ENCODE assay signal across 8 mouse cellular contexts in the genomic region with DNA sequence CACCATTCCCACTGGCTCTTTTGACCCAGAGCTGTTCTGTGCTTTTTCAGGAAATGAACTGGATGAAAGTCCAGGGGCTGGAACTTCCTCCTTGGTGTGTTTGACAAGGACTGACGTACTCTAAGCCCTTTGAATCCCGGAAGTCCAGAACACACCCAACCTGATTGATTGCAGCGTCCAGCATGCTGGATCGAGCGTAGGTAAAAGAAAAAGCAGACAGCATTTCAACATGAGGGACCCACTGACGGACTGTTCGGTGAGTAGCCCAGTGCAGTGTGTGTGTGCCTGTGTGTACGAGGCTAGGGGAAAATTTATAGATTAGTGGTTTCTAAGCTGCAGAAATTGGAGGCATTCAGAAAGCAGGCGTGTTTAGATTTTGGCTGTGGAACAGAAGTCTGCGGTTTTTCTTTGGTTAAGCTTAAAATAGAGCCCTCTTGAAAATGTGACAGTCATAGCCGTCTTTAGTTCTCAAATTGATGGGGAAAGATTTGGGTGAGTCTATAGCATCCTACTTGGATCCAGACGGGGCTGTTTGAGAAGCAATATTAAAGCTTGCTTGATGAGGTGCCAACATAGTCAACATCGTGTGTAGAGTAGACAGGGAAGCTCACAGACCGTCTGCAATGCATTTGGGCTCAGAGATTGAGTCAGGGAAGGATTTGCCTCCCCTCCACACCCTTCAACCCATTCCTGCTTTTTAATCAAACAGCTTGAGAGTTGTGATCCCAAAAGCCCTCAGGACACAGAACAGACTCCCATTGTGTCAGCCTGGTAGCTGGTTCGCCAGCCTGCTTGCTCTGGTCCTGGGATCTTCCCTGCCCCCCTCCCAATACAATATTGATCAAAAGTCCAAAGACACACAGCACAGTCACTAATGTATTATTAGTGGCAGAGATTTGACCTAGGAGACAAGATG. TPM values are rescaled to one million over a fixed set of nuclear protein-coding genes. Genes with fewer than 3 reads are reported as not detected.
A peak's percentile ranks its signal among the peaks of the same experiment; 100 is the strongest.
DNase-seq lines count a peak whose midpoint lies in the region; ATAC-seq and TF ChIP-seq lines count a peak whose summit lies in the region.

A gene (plus strand): TSS at position 140 of the 916 bp plus-strand sequence.

- 12% methylated on average over 15 of the region's 15 CpGs for WGBS in intestine, embryonic 15.5 days
- WGBS in liver, postnatal 0 days (ENCODE audit: insufficient replicate concordance): 7% methylated on average over 15 of the region's 15 CpGs

- H3K4me1 ChIP-seq in brown adipose tissue, adult 24 weeks (ENCODE audit: control insufficient read depth, insufficient read depth, insufficient read length, low read length): peaks cover 4% of the 10 kb centered on the region; the same call in 1 of the 2 replicates
- peaks cover 15% of the 10 kb centered on the region for H3K4me1 ChIP-seq in intestine, embryonic 15.5 days (replicated peaks)
- H3K4me1 ChIP-seq in liver, postnatal 0 days (ENCODE audit: insufficient read depth): peaks cover 14% of the 10 kb centered on the region

- no peak for TF ChIP-seq CTCF in liver, postnatal 0 days (IDR thresholded peaks at IDR 0.05; ENCODE audit: low read depth)

- H3K4me3 ChIP-seq in brown adipose tissue, adult 24 weeks (ENCODE audit: insufficient read depth, low read depth, low read length): peak within 1 kb of the TSS; percentile 48
- peak within 1 kb of the TSS; percentile 34 for H3K4me3 ChIP-seq in intestine, embryonic 15.5 days (replicated peaks)
- H3K4me3 ChIP-seq in liver, postnatal 0 days (ENCODE audit: low read depth, low read length): peak within 1 kb of the TSS; percentile 41

- no peaks in the 10 kb centered on the region for H3K27me3 ChIP-seq in intestine, embryonic 15.5 days (replicated peaks)
- H3K27me3 ChIP-seq in liver, postnatal 0 days (ENCODE audit: insufficient read depth, low read length): no peaks in the 10 kb centered on the region

- H3K4me2 ChIP-seq in intestine, embryonic 15.5 days (replicated peaks): peak within 1 kb of the TSS; percentile 50
- H3K4me2 ChIP-seq in liver, postnatal 0 days (ENCODE audit: low read depth, low read length): peak within 1 kb of the TSS; percentile 72

- TF ChIP-seq EP300 in liver, postnatal 0 days (IDR thresholded peaks at IDR 0.05; ENCODE audit: low read depth): 0 out of 2 replicates have a peak, but pooled peaks have one; percentile 29

- no peaks in the 10 kb centered on the region for H3K36me3 ChIP-seq in intestine, embryonic 15.5 days
- H3K36me3 ChIP-seq in liver, postnatal 0 days (replicated peaks; ENCODE audit: insufficient read depth, low read length): no peaks in the 10 kb centered on the region

- ATAC-seq in cerebellum, adult (ENCODE audit: insufficient number of reproducible peaks, low FRiP score, low TSS enrichment): 0 out of 2 replicates have a peak, but pooled peaks have one; percentile 31
- peak; percentile 90 for ATAC-seq in intestine, embryonic 15.5 days
- ATAC-seq in liver, postnatal 0 days: peak; percentile 93

- DNase-seq in cerebellum, adult 9-11 months: no peak
- DNase-seq in liver, postnatal 0 days: peak; percentile 60
- no peak for DNase-seq in T-cell, adult 2 months (ENCODE audit: low spot score)
- DNase-seq in gastrocnemius, postnatal 4 days (ENCODE audit: low spot score in 2 of 2): no peak
- no peak for DNase-seq in neural tube, embryonic 10.5 days (ENCODE audit: extremely low spot score, low spot score)

- no peaks in the 10 kb centered on the region for H3K9me3 ChIP-seq in intestine, embryonic 15.5 days
- H3K9me3 ChIP-seq in liver, postnatal 0 days (ENCODE audit: low read length): no peaks in the 10 kb centered on the region

- H3K27ac ChIP-seq in brown adipose tissue, adult 24 weeks (replicated peaks; ENCODE audit: low read depth, low read length): peak within 1 kb of the TSS; percentile 39
- peak within 1 kb of the TSS; percentile 76 for H3K27ac ChIP-seq in intestine, embryonic 15.5 days
- H3K27ac ChIP-seq in liver, postnatal 0 days (ENCODE audit: low read depth): peak within 1 kb of the TSS; percentile 85

- H3K9ac ChIP-seq in intestine, embryonic 15.5 days: peak within 1 kb of the TSS; percentile 43
- peak within 1 kb of the TSS; percentile 33 for H3K9ac ChIP-seq in liver, postnatal 0 days (replicated peaks)

RNA-seq across cellular contexts. Expression of the gene that starts here (rescaled TPM):
- 3.3 and 3.6 TPM in 2 replicates for polyA plus RNA-seq in brown adipose tissue, adult 24 weeks (2012; ENCODE audit: insufficient read depth, insufficient read length, missing spikeins)
- 22.5 and 24.0 TPM in 2 replicates for polyA plus RNA-seq in intestine, embryonic 15.5 days (2015; fragmentation: Nextera tagmentation; extraction: Ambion mirVana)
- 10.9 and 11.4 TPM in 2 replicates for polyA plus RNA-seq in liver, postnatal 0 days (2015; fragmentation: Nextera tagmentation; extraction: Ambion mirVana)
- total RNA-seq in gastrocnemius, postnatal 4 days (2021): 1 to 10 TPM; 2.7 to 3.0 TPM

Comparison
In these comparisons a context has a peak if more than half of its experiments do, and no peak if none do; other contexts are left out.
1. ATAC-seq: peak in every context shown above with its lines; median percentile 93 in liver, postnatal 0 days; 90 in intestine, embryonic 15.5 days; 31 in cerebellum, adult.